Mouse (Mus musculus) adrenal gland, postnatal 36 days (tissue): ENCODE results near the gene Slf2. TPM values are rescaled to one million over a fixed set of nuclear protein-coding genes. Genes with fewer than 3 reads are reported as not detected.

ENCODE experiments used
- DNase-seq, 2 experiments: peaks; one replicate each; pipeline ENCODE4 v3.0.0; 2021; ENCODE audit warnings: mixed read lengths in 1 of 2
- total RNA-seq, 2 experiments: library from RNA; stranded (reverse); gene quantifications; 2 replicates each; pipeline ENCODE4 v1.2.3; 2021

Slf2 gene
- total RNA-seq, 2 experiments from 2014 or later = 23.0 to 23.7 TPM

GRCm38 (mm10) chr19:44908836-44909460 is 22.0 kb upstream of the Slf2 start:
- no peak for DNase-seq

GRCm38 (mm10) chr19:44914481-44915249 is 16.3 kb upstream of the Slf2 start:
- no peak for DNase-seq

- DNase-seq = no peak
These were observed 12.8 kb upstream of the Slf2 start for GRCm38 (mm10) chr19:44918171-44918570.

- no peak for DNase-seq
These were observed 9.3 kb upstream of the Slf2 start for GRCm38 (mm10) chr19:44921466-44922139.

GRCm38 (mm10) chr19:44922521-44922920 is 8.4 kb upstream of the Slf2 start:
- no peak for DNase-seq

- no peak for DNase-seq
These were observed 6.3 kb upstream of the Slf2 start for GRCm38 (mm10) chr19:44924699-44925098.

GRCm38 (mm10) chr19:44926781-44927180 is 4.2 kb upstream of the Slf2 start:
- DNase-seq = no peak

- DNase-seq = no peak
These were observed 3.7 kb upstream of the Slf2 start for GRCm38 (mm10) chr19:44927250-44927649.

GRCm38 (mm10) chr19:44928185-44928584 is 2.8 kb upstream of the Slf2 start:
- no peak for DNase-seq

GRCm38 (mm10) chr19:44929251-44929650 is 1.7 kb upstream of the Slf2 start:
- DNase-seq = no peak

GRCm38 (mm10) chr19:44929663-44930062 is 1.3 kb upstream of the Slf2 start:
- no peak for DNase-seq

- DNase-seq = no peak
These were observed 829 bp upstream of the Slf2 start for GRCm38 (mm10) chr19:44930122-44930521.

GRCm38 (mm10) chr19:44931454-44931759 is 456 bp downstream of the Slf2 start:
- peak; percentile 90 to 94 for DNase-seq

- DNase-seq = no peak
These were observed 1.1 kb downstream of the Slf2 start for GRCm38 (mm10) chr19:44932051-44932450.

- DNase-seq = no peak
These were observed 2.2 kb downstream of the Slf2 start for GRCm38 (mm10) chr19:44933136-44933535.

- DNase-seq = no peak
These were observed 28.7 kb downstream of the Slf2 start for GRCm38 (mm10) chr19:44959633-44960032.

- no peak for DNase-seq
These were observed 35.0 kb downstream of the Slf2 start for GRCm38 (mm10) chr19:44965978-44966377.

GRCm38 (mm10) chr19:44968329-44968728 is 37.4 kb downstream of the Slf2 start:
- no peak for DNase-seq

- no peak for DNase-seq
These were observed 45.7 kb downstream of the Slf2 start for GRCm38 (mm10) chr19:44976636-44977035.

- DNase-seq = no peak
These were observed 46.2 kb downstream of the Slf2 start for GRCm38 (mm10) chr19:44977148-44977547.

- no peak for DNase-seq
These were observed 49.8 kb downstream of the Slf2 start for GRCm38 (mm10) chr19:44980787-44981186.

GRCm38 (mm10) chr19:44982477-44983115 is 51.6 kb downstream of the Slf2 start:
- no peak for DNase-seq

- no peak for DNase-seq
These were observed 52.4 kb downstream of the Slf2 start for GRCm38 (mm10) chr19:44983366-44983765.
